Mouse (Mus musculus): ENCODE data around the gene Stk38l. TPM values are rescaled to one million over a fixed set of nuclear protein-coding genes. Genes with fewer than 3 reads are reported as not detected.
A peak's percentile ranks its signal among the peaks of the same experiment; 100 is the strongest.

Gene Stk38l
- polyA plus RNA-seq, 1 experiment from 2014 or later: 20.1 TPM

DNA sequence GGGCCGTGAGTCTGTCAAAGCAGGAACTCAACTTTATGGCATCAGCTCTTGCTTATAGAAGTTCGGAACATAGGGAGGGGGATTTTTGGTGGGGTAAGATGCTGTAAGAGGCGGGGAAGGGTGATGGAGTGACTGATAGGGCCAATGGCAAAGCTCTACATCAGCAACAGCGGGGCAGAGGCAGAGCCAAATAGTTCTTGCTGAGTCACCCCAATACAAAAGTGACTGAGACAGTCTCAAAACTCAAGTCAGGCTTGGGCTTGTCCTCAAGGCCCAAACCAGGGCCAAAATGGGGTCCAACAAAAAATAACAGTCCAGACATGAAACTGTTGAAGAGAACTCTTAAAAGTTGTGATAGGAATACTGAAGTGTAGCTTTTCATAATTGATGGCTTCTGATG is 30.9 kb downstream of the Stk38l start:
- ATAC-seq (ENCODE audit: low FRiP score): no peak
- Histone ChIP-seq H3K27me3 (ENCODE audit: control insufficient read depth, insufficient read depth, low read length) (no peaks in the 10 kb centered on the region), H3K9me3 (ENCODE audit: control insufficient read depth, low read length) (no peaks in the 10 kb centered on the region), H3K36me3 (ENCODE audit: control insufficient read depth, insufficient read depth, low read length) (no peaks in the 10 kb centered on the region), H3K9ac (ENCODE audit: low read depth, low read length) (no peak overlapping the region), H3K27ac (ENCODE audit: low read depth, low read length) (no peak overlapping the region), H3K4me1 (replicated peaks; ENCODE audit: control insufficient read depth, insufficient read depth, low read length) (0 out of 2 replicates have a peak, but pooled peaks cover 2% of the 10 kb centered on the region), H3K4me3 (ENCODE audit: low read depth, low read length) (no peak overlapping the region), H3K4me2 (replicated peaks; ENCODE audit: low read depth, low read length) (no peak overlapping the region)
- DNase-seq (ENCODE audit: low spot score): no peak
- WGBS: 95% methylated on average over 4 of the region's 4 CpGs

DNA sequence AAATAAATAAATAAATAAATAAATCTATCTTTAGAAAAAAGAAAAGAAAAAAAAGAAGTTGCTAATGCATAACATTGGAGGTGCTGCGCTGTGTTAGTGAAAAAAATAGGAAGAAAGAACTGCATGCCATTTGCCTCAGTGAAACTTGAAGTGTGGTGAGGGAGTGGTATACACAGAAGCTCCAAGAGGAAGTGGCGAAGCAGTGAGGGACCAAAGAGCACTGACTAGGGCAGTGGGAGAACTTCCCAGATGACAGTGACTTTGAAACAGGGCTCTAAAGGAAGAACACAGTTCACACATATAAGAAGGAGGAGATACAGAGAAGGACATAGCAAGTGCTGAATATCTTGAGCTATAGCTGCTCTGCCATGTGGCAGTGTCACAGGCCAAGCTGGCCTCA is 34.2 kb downstream of the Stk38l start:
- H3K9ac ChIP-seq (ENCODE audit: low read depth, low read length): no peak overlapping the region
- H3K4me1 ChIP-seq (replicated peaks; ENCODE audit: control insufficient read depth, insufficient read depth, low read length): no peaks in the 10 kb centered on the region
- H3K4me3 ChIP-seq (ENCODE audit: low read depth, low read length): no peak overlapping the region
- 98% methylated on average over 2 of the region's 2 CpGs for WGBS
- no peak overlapping the region for H3K27ac ChIP-seq (ENCODE audit: low read depth, low read length)
- H3K36me3 ChIP-seq (ENCODE audit: control insufficient read depth, insufficient read depth, low read length): no peaks in the 10 kb centered on the region
- no peaks in the 10 kb centered on the region for H3K9me3 ChIP-seq (ENCODE audit: control insufficient read depth, low read length)
- no peak for ATAC-seq (ENCODE audit: low FRiP score)
- no peak for DNase-seq (ENCODE audit: low spot score)
- H3K27me3 ChIP-seq (ENCODE audit: control insufficient read depth, insufficient read depth, low read length): no peaks in the 10 kb centered on the region
- H3K4me2 ChIP-seq (replicated peaks; ENCODE audit: low read depth, low read length): no peak overlapping the region

DNA sequence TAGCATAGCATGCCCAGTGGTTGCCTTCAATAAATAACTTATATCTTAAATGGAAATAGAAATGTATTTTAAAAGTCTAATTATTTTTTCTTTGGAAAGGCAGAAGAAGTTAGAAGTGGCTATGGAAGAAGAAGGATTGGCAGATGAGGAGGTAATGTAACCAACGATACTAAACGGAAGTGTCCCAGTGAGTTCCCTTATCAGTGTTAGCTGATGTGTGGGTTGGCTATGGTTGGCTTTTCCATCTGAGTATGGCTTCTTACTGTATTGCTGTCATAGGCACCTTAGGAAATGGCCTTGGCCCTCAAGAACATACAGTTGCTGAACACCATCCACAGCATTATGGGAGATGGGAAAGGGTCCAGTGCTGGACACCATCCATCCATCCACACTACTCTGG is 35.2 kb downstream of the Stk38l start:
- H3K27ac ChIP-seq (ENCODE audit: low read depth, low read length): no peak overlapping the region
- H3K9ac ChIP-seq (ENCODE audit: low read depth, low read length): no peak overlapping the region
- H3K4me1 ChIP-seq (replicated peaks; ENCODE audit: control insufficient read depth, insufficient read depth, low read length): no peaks in the 10 kb centered on the region
- DNase-seq (ENCODE audit: low spot score): no peak
- WGBS: 95% methylated on average over 2 of the region's 2 CpGs
- no peaks in the 10 kb centered on the region for H3K27me3 ChIP-seq (ENCODE audit: control insufficient read depth, insufficient read depth, low read length)
- no peaks in the 10 kb centered on the region for H3K36me3 ChIP-seq (ENCODE audit: control insufficient read depth, insufficient read depth, low read length)
- H3K9me3 ChIP-seq (ENCODE audit: control insufficient read depth, low read length): no peaks in the 10 kb centered on the region
- no peak for ATAC-seq (ENCODE audit: low FRiP score)
- no peak overlapping the region for H3K4me2 ChIP-seq (replicated peaks; ENCODE audit: low read depth, low read length)
- no peak overlapping the region for H3K4me3 ChIP-seq (ENCODE audit: low read depth, low read length)

DNA sequence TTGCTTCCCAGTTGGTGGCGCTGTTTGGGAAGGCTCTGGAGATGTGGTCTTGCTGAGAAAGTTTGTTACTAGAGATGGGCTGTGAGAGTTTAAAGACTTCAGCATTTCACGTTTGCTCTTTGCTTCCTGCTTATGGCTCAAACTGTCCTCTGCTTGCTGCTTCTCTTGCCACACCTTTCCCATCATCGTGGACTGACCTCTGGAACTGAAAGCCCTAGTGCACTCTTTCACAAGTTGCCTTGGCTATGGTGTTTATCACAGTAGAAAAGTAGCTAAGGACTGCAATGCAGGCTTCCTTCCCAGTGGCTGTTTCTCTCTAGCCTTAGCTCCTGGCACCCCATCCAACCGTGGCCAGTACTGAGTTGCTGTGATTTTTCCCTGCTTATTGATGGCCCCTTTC is 35.9 kb downstream of the Stk38l start:
- H3K4me1 ChIP-seq (replicated peaks; ENCODE audit: control insufficient read depth, insufficient read depth, low read length): no peaks in the 10 kb centered on the region
- H3K4me2 ChIP-seq (replicated peaks; ENCODE audit: low read depth, low read length): no peak overlapping the region
- H3K36me3 ChIP-seq (ENCODE audit: control insufficient read depth, insufficient read depth, low read length): no peaks in the 10 kb centered on the region
- no peak overlapping the region for H3K27ac ChIP-seq (ENCODE audit: low read depth, low read length)
- H3K9me3 ChIP-seq (ENCODE audit: control insufficient read depth, low read length): no peaks in the 10 kb centered on the region
- H3K4me3 ChIP-seq (ENCODE audit: low read depth, low read length): no peak overlapping the region
- no peaks in the 10 kb centered on the region for H3K27me3 ChIP-seq (ENCODE audit: control insufficient read depth, insufficient read depth, low read length)
- no peak overlapping the region for H3K9ac ChIP-seq (ENCODE audit: low read depth, low read length)
- 67% methylated on average over 4 of the region's 4 CpGs for WGBS
- no peak for ATAC-seq (ENCODE audit: low FRiP score)
- DNase-seq (ENCODE audit: low spot score): no peak

DNA sequence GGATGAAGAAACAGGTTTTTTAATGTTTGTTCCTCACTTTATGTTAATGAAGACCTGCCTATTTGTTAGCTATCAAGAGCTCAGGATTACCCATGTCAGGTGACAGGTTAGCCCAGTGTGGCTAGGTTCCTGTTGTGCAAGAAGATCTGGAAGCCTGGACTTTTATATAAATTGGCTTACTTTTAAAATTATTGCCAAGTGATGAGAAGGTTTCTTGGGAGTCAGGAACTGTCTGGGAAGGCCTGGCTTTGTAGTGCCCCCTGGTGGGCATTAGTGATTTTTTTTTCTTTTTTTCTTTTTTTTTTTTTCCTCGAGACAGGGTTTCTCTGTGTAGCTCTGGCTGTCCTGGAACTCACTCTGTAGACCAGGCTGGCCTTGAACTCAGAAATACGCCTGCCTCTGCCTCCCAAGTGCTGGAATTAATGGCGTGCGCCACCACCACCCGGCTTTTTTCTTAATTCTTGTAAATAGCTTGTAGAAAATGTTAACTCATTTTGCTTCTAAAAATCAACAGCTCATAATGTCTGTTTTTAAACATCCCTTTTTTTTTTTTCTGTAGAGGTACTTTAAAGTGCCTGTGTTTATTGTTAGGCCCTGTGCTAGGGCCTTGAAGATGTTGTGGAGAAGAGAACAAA is 37.6 kb downstream of the Stk38l start:
- Histone ChIP-seq H3K4me3 (ENCODE audit: low read depth, low read length) (no peak overlapping the region), H3K9me3 (ENCODE audit: control insufficient read depth, low read length) (no peaks in the 10 kb centered on the region), H3K27ac (ENCODE audit: low read depth, low read length) (no peak overlapping the region), H3K4me2 (replicated peaks; ENCODE audit: low read depth, low read length) (no peak overlapping the region), H3K9ac (ENCODE audit: low read depth, low read length) (no peak overlapping the region), H3K4me1 (replicated peaks; ENCODE audit: control insufficient read depth, insufficient read depth, low read length) (no peaks in the 10 kb centered on the region), H3K36me3 (ENCODE audit: control insufficient read depth, insufficient read depth, low read length) (no peaks in the 10 kb centered on the region), H3K27me3 (ENCODE audit: control insufficient read depth, insufficient read depth, low read length) (no peaks in the 10 kb centered on the region)
- DNase-seq (ENCODE audit: low spot score) (peak; percentile 56), ATAC-seq (ENCODE audit: low FRiP score) (no peak)
- 65% methylated on average over 5 of the region's 5 CpGs for WGBS

DNA sequence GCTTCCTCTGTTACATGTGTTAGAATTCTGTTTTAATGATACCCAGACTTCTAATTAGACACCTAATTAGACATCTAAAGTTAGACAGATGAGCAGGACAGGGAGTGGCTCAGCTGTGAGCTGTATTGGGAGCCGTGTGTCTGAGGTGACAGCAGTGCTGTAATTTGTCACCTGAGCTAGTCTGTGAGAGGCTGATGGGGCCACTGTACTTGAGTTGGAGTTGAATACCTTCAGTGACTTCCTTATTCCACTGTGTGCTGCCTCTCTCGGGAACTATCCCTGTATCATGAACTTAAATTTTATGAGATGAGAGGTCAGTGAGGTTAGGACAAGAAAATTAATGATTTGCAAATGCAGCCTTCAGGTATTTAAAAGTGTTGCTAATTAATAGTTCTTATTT is 39.8 kb downstream of the Stk38l start:
- Histone ChIP-seq H3K4me1 (replicated peaks; ENCODE audit: control insufficient read depth, insufficient read depth, low read length) (no peaks in the 10 kb centered on the region), H3K4me3 (ENCODE audit: low read depth, low read length) (no peak overlapping the region), H3K9me3 (ENCODE audit: control insufficient read depth, low read length) (no peaks in the 10 kb centered on the region), H3K9ac (ENCODE audit: low read depth, low read length) (no peak overlapping the region), H3K27me3 (ENCODE audit: control insufficient read depth, insufficient read depth, low read length) (no peaks in the 10 kb centered on the region), H3K36me3 (ENCODE audit: control insufficient read depth, insufficient read depth, low read length) (no peaks in the 10 kb centered on the region), H3K27ac (ENCODE audit: low read depth, low read length) (no peak overlapping the region), H3K4me2 (replicated peaks; ENCODE audit: low read depth, low read length) (no peak overlapping the region)
- no peak for ATAC-seq (ENCODE audit: low FRiP score)
- WGBS: 79% methylated on average over 2 of the region's 2 CpGs
- DNase-seq (ENCODE audit: low spot score): no peak

DNA sequence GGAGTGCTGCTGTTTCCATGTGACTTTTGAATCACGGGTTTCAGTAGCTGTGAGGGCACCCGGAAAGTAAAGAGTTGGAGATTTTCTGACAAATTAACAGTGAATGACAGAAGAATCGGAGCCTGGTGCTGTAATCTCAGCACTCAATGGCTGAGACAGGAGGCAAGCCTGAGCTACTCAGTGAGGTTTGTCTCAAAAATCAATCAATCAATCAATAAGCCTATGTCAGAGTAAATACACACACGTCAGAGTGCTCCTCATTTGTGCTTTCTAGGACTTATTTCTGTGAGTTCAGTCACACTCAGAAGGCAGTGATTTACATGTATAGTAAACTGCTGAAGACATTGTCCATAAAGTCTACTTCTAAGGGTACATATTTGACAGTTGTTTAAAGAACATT is 40.5 kb downstream of the Stk38l start:
- no peak overlapping the region for H3K9ac ChIP-seq (ENCODE audit: low read depth, low read length)
- no peak for ATAC-seq (ENCODE audit: low FRiP score)
- DNase-seq (ENCODE audit: low spot score): no peak
- no peaks in the 10 kb centered on the region for H3K36me3 ChIP-seq (ENCODE audit: control insufficient read depth, insufficient read depth, low read length)
- no peaks in the 10 kb centered on the region for H3K27me3 ChIP-seq (ENCODE audit: control insufficient read depth, insufficient read depth, low read length)
- 86% methylated on average over 4 of the region's 4 CpGs for WGBS
- no peaks in the 10 kb centered on the region for H3K4me1 ChIP-seq (replicated peaks; ENCODE audit: control insufficient read depth, insufficient read depth, low read length)
- no peaks in the 10 kb centered on the region for H3K9me3 ChIP-seq (ENCODE audit: control insufficient read depth, low read length)
- H3K4me2 ChIP-seq (replicated peaks; ENCODE audit: low read depth, low read length): no peak overlapping the region
- H3K27ac ChIP-seq (ENCODE audit: low read depth, low read length): no peak overlapping the region
- no peak overlapping the region for H3K4me3 ChIP-seq (ENCODE audit: low read depth, low read length)

DNA sequence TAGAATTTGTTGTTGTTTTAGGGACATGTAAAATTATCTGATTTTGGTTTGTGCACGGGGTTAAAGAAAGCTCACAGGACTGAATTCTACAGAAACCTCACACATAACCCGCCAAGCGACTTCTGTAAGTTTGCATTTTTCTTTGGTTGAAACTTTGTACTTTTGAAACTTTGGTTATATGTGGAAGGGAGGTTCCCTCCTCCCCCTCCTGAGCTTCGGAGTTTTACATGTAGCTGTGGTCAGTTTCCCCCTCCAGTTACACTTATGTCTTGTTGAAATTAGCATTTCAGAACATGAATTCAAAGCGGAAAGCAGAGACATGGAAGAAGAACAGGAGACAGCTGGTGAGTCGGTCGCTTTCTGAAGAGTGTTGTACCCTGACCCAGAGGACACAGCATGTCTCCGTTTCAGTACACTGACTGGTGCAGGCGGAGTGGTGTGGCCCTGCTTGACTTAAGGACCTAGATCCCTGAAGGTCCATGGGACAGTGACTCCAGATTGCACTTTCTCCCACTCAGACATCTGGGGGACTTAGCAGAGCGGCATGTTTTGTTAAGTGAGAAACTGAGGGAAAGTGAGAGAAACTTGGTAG is 44.1 kb downstream of the Stk38l start:
- H3K4me2 ChIP-seq (replicated peaks; ENCODE audit: low read depth, low read length): no peak overlapping the region
- no peaks in the 10 kb centered on the region for H3K36me3 ChIP-seq (ENCODE audit: control insufficient read depth, insufficient read depth, low read length)
- ATAC-seq (ENCODE audit: low FRiP score) (no peak), DNase-seq (ENCODE audit: low spot score) (no peak)
- no peak overlapping the region for H3K9ac ChIP-seq (ENCODE audit: low read depth, low read length)
- H3K4me3 ChIP-seq (ENCODE audit: low read depth, low read length): no peak overlapping the region
- H3K27me3 ChIP-seq (ENCODE audit: control insufficient read depth, insufficient read depth, low read length): no peaks in the 10 kb centered on the region
- no peak overlapping the region for H3K27ac ChIP-seq (ENCODE audit: low read depth, low read length)
- 86% methylated on average over 10 of the region's 10 CpGs for WGBS
- H3K4me1 ChIP-seq (replicated peaks; ENCODE audit: control insufficient read depth, insufficient read depth, low read length): no peaks in the 10 kb centered on the region
- H3K9me3 ChIP-seq (ENCODE audit: control insufficient read depth, low read length): no peaks in the 10 kb centered on the region

DNA sequence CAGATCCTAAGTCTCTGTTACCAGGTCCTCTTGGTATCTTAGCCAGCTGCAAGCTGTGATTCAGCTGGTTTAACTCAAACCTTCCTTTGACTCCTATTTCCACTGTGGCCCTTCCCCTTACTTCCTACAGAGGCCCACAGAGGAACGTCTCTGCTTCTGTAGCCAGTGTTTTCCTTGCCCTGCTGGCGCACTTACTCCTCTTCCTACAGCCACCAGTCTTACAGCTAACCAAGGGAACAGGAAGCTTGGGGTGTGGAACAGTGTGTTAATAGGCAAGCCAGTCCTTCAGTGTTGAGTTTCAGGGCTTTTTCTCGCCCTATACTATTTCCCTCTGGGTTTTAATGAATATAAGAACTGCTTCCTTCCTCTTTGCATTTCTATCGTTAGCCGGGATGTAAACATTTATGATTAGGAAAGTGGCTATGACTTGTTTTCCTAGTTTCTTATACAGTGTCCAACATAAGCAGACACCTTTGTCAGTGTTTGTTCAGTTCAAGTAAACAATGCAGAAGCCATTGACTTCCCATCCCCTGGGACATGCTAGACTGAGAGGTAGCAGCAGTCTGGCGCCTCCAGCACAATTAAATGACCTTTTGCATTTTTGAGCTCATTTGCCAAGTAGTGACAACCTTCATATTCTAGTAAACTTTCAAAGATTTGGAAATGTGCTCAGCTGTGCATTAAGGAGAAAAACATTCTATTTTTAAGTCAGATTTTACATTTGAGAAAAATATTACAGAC is 45.4 kb downstream of the Stk38l start:
- 69% methylated on average over 6 of the region's 6 CpGs for WGBS
- Histone ChIP-seq H3K4me3 (ENCODE audit: low read depth, low read length) (no peak overlapping the region), H3K36me3 (ENCODE audit: control insufficient read depth, insufficient read depth, low read length) (no peaks in the 10 kb centered on the region), H3K9ac (ENCODE audit: low read depth, low read length) (no peak overlapping the region), H3K4me1 (replicated peaks; ENCODE audit: control insufficient read depth, insufficient read depth, low read length) (no peaks in the 10 kb centered on the region), H3K9me3 (ENCODE audit: control insufficient read depth, low read length) (no peaks in the 10 kb centered on the region), H3K4me2 (replicated peaks; ENCODE audit: low read depth, low read length) (no peak overlapping the region), H3K27me3 (ENCODE audit: control insufficient read depth, insufficient read depth, low read length) (no peaks in the 10 kb centered on the region), H3K27ac (ENCODE audit: low read depth, low read length) (no peak overlapping the region)
- DNase-seq (ENCODE audit: low spot score): no peak
- no peak for ATAC-seq (ENCODE audit: low FRiP score)
